Mouse (Mus musculus): ENCODE measurements around the gene Ddx4. TPM values are rescaled to one million over a fixed set of nuclear protein-coding genes. Genes with fewer than 3 reads are reported as not detected.
"Not testable (repeated sequence)": the region's sequence is repeated elsewhere in the genome, so short reads cannot be mapped to it uniquely, and the experiment has no call there.

Ddx4 gene
- total RNA-seq, 2 experiments from 2014 or later, result 0.92 to 1.0 TPM

- DNase-seq, result no peak
- intact Hi-C loops (cut with DNase I), result no loop called here
These were observed 13.2 kb downstream of the Ddx4 start for GRCm38 (mm10) chr13:112639111-112639510.

- intact Hi-C loops (cut with DNase I), result no loop called here
These were observed 15.8 kb downstream of the Ddx4 start for GRCm38 (mm10) chr13:112636498-112636897.

GRCm38 (mm10) chr13:112635174-112635837 lies 17.0 kb downstream of the Ddx4 start:
- intact Hi-C loops (cut with DNase I), result no loop called here
- no peak for DNase-seq

More at GRCm38 (mm10) chr13:112636498-112636897, 15.8 kb downstream of the Ddx4 start:
- no peak for DNase-seq

GRCm38 (mm10) chr13:112625566-112625965 lies 26.7 kb downstream of the Ddx4 start:
- intact Hi-C loops (cut with DNase I), result no loop called here
- no peak for DNase-seq

GRCm38 (mm10) chr13:112624622-112625021 lies 27.7 kb downstream of the Ddx4 start:
- DNase-seq, result no peak
- intact Hi-C loops (cut with DNase I), result no loop called here

GRCm38 (mm10) chr13:112623656-112624055 lies 28.6 kb downstream of the Ddx4 start:
- peak; percentile 22 for DNase-seq
- intact Hi-C loops (cut with DNase I), result no loop called here

- DNase-seq, result no peak
- intact Hi-C loops (cut with DNase I), result no loop called here
These were observed 30.7 kb downstream of the Ddx4 start for GRCm38 (mm10) chr13:112621592-112621991.

- DNase-seq, result no peak
- intact Hi-C loops (cut with DNase I), result no loop called here
These were observed 43.7 kb downstream of the Ddx4 start for GRCm38 (mm10) chr13:112608606-112609005.

GRCm38 (mm10) chr13:112604411-112604810 lies 47.9 kb downstream of the Ddx4 start:
- intact Hi-C loops (cut with DNase I), result no loop called here
- DNase-seq, result no peak

GRCm38 (mm10) chr13:112603839-112604238 lies 48.4 kb downstream of the Ddx4 start:
- no peak for DNase-seq

GRCm38 (mm10) chr13:112602607-112603006 lies 49.7 kb downstream of the Ddx4 start:
- intact Hi-C loops (cut with DNase I), result no loop called here

More at GRCm38 (mm10) chr13:112603839-112604238, 48.4 kb downstream of the Ddx4 start:
- intact Hi-C loops (cut with DNase I), result no loop called here

GRCm38 (mm10) chr13:112594260-112594659 lies 58.0 kb downstream of the Ddx4 start, which contains the start of gene Il31ra:
Gene Il31ra, minus strand, starts transcription at chr13:112594360.
- intact Hi-C loops (cut with DNase I), result not testable (repeated sequence)

More at GRCm38 (mm10) chr13:112602607-112603006, 49.7 kb downstream of the Ddx4 start:
- no peak for DNase-seq

GRCm38 (mm10) chr13:112590254-112590653 lies 62.0 kb downstream of the Ddx4 start:
- DNase-seq, result no peak

More at GRCm38 (mm10) chr13:112594260-112594659, 58.0 kb downstream of the Ddx4 start, which contains the start of gene Il31ra:
- not testable (repeated sequence) for DNase-seq

GRCm38 (mm10) chr13:112589625-112590024 lies 62.6 kb downstream of the Ddx4 start:
- DNase-seq, result no peak
- intact Hi-C loops (cut with DNase I), result no loop called here

More at GRCm38 (mm10) chr13:112590254-112590653, 62.0 kb downstream of the Ddx4 start:
- intact Hi-C loops (cut with DNase I), result no loop called here

- intact Hi-C loops (cut with DNase I), result no loop called here
- no peak for DNase-seq
These were observed 67.6 kb downstream of the Ddx4 start for GRCm38 (mm10) chr13:112584556-112585237.

- intact Hi-C loops (cut with DNase I), result no loop called here
- DNase-seq, result no peak
These were observed 70.0 kb downstream of the Ddx4 start for GRCm38 (mm10) chr13:112582291-112582690.

GRCm38 (mm10) chr13:112581796-112582195 lies 70.5 kb downstream of the Ddx4 start:
- DNase-seq, result no peak
- intact Hi-C loops (cut with DNase I), result no loop called here

GRCm38 (mm10) chr13:112580590-112581320 lies 71.5 kb downstream of the Ddx4 start:
- no peak for DNase-seq

GRCm38 (mm10) chr13:112578041-112578440 lies 74.2 kb downstream of the Ddx4 start:
- intact Hi-C loops (cut with DNase I), result not testable (repeated sequence)
- peak; percentile 96 for DNase-seq

More at GRCm38 (mm10) chr13:112580590-112581320, 71.5 kb downstream of the Ddx4 start:
- intact Hi-C loops (cut with DNase I), result no loop called here

GRCm38 (mm10) chr13:112573800-112574199 lies 78.5 kb downstream of the Ddx4 start:
- intact Hi-C loops (cut with DNase I), result no loop called here
- no peak for DNase-seq

GRCm38 (mm10) chr13:112570768-112571167 lies 81.5 kb downstream of the Ddx4 start:
- no peak for DNase-seq
- intact Hi-C loops (cut with DNase I), result no loop called here
